Mouse (Mus musculus) hindlimb bud, embryonic 11.5 days (tissue): ENCODE data around the gene Dmac2.

Experiments
- DNase-seq: peaks from one replicate; pipeline ENCODE4 v3.0.0-alpha.2; 2012; ENCODE audit warnings: low read depth, low spot score; ENCODE audit errors: extremely low spot score

Dmac2 gene

GRCm38 (mm10) chr7:25614831-25615705, 4.1 kb upstream of the Dmac2 start:
- no peak for DNase-seq

DNA sequence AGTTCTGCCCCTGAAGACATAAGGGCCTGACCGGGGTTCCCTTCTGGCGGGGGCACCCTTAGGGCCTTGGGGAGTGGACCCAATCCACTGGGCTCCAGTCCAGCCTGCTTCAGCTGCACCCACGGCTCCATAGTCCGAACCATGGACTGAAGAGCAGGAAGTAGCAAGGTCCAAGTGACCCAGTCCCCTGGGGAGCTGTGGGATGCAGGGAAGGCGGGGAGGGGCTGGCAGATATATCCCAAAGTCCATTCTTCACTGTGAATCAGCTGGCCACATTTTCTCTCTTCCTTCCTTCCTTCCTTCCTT, 3.6 kb upstream of the Dmac2 start, which contains the start of gene Erich4:
TSS of gene Erich4 (minus strand) at position 187 of the 306 bp plus-strand sequence.
- no peak for DNase-seq

GRCm38 (mm10) chr7:25617376-25618160, 1.6 kb upstream of the Dmac2 start:
- no peak for DNase-seq

DNA sequence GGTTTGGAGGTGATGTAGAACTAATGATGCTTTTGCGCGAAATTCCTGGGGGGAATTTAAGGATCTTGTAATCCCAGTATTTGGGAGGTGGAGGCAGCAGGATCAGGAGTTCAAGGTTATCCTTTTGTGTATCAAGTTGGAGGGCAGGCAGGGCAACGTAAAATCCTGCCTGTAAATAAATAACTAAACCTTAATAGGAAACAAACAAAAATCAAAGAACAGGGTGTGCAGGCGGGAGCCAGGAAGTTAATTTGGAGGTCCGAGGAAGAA, 443 bp downstream of the Dmac2 start:
- DNase-seq = no peak

GRCm38 (mm10) chr7:25620101-25620500, 887 bp downstream of the Dmac2 start:
- DNase-seq = no peak

- DNase-seq = no peak
These were observed 1.5 kb downstream of the Dmac2 start for GRCm38 (mm10) chr7:25620751-25621150.

- no peak for DNase-seq
These were observed 4.7 kb downstream of the Dmac2 start for GRCm38 (mm10) chr7:25623857-25624370.

GRCm38 (mm10) chr7:25624851-25625250, 5.6 kb downstream of the Dmac2 start:
- no peak for DNase-seq

DNA sequence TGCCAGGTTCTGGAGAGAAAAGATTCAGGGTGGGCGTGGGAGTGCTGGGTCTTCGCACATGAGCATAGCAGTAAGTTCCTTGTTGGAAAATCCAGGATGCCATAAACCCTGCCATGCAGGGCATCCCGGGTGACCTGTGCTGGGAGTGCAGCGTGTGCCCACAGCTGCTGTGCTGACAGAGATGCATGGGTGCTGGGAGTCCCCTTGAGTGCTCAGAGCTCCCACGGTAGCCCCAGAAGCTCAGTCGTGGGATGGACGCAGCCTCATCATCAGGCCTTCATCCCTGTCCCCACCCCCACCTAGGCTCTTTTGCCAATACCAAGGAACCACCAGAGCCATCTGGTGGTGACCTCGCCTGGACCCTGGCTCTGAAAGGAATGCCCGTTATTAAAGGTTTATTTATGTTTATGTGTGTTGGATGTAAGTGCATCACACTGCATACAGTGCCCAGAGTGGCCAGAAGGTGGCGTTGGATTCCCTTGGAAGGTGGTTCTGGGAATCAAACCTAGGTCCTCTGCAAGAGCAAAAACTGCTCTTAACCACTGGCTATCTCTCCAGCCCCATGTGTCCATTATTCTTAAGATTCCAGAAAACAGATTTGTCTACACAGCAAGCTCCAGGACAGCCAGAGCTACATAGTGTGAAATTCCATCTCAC, 6.5 kb downstream of the Dmac2 start:
- no peak for DNase-seq

GRCm38 (mm10) chr7:25626509-25627430, 7.6 kb downstream of the Dmac2 start, which contains the start of gene B3gnt8:
TSS of gene B3gnt8 (plus strand) at chr7:25626654.
- DNase-seq = no peak

GRCm38 (mm10) chr7:25627431-25628322, 8.5 kb downstream of the Dmac2 start:
- no peak for DNase-seq

- no peak for DNase-seq
These were observed 9.1 kb downstream of the Dmac2 start for GRCm38 (mm10) chr7:25628323-25628620.

DNA sequence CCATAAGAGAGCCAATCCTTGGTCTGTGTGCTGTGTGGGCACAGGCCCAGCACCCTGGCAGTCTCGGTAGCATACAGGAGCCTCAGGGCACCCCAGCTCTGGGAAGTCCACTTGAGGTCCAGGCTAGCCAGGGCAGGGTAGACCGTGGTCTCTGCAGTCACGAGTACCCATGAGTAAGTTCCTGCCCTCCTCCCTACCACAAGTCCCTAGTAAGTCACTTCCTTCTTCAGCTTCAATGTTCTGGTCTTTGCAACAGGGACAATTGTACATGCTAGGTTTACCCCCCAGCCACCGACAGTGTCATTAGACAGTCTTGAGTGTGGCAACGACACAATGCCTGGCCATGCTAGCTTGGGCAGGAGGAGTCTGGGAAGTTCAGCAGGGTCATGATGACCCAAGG, 13.5 kb downstream of the Dmac2 start:
- DNase-seq = no peak

DNA sequence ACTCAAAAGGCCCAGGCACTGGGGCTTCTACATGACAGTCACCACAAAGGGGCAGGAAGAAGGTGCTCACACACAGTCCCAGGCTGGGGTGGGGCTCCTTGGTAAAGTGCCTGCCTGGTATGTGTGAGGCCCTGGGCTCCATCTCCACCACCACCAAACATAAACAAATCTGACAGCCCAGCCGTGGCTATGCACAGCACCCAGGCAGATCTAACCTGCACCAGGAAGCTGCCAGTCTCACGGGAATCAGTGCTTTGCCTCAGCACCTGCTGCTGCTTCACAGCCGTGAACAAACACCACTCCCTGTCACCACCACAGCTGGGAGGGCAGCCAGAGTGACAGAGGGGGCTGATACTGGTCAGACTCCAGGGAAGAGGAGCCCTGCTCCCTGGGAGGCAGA, 17.2 kb downstream of the Dmac2 start:
- DNase-seq = no peak

- DNase-seq = no peak
These were observed 17.9 kb downstream of the Dmac2 start for GRCm38 (mm10) chr7:25637099-25637498.

DNA sequence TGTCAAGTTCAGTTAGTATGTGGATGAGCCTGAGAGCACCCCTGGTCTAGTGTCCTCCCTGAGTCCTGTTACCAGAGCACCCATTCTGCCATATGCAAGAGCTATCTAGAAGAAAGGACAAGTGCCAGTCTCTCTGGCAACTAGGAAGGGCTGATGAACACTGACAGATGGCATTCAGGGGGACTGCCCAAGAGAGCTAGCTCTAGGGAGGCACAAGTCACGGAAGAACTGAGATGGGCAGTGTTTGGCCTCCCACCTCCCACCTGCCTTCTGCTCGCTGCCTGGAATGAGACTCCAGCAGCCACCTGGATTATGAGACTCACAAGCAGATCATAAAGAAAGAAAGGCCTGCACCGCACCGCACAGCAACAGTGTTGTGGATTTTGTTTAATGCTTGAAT, 20.5 kb downstream of the Dmac2 start:
- DNase-seq = no peak

GRCm38 (mm10) chr7:25644136-25644535, 24.9 kb downstream of the Dmac2 start:
- no peak for DNase-seq

DNA sequence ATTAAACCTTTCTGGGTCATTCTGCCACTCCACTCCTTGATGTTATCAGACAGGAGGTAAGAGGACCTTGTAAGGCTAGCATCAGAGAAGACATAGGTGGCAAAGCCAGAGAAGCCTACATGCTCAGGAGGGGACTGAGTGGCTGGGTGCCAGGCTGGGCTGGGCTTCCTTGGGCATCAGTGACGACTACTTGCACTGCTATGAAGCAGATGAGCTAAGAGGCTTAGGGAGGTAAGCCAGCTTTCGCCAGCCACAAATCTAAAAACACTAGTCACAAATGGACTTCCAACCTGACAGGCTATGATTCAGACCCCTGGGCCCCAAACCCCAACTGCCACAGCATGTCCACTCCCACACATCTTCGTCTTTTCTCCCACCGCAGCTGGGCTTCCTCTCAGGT, 25.4 kb downstream of the Dmac2 start:
- no peak for DNase-seq

- DNase-seq = no peak
These were observed 25.9 kb downstream of the Dmac2 start for GRCm38 (mm10) chr7:25645074-25645473.
